Mouse (Mus musculus) bone marrow macrophage, adult 2 months (primary cell): ENCODE data around the gene Ulk4.

Experiments
- CTCF ChIP-seq: IDR thresholded peaks from 2 replicates; pipeline ENCODE4 v1.5.1; 2012; ENCODE audit warnings: low read depth, mild to moderate bottlenecking, low read length, moderate library complexity
- POLR2A ChIP-seq: IDR thresholded peaks from 2 replicates; pipeline ENCODE4 v1.6.1; 2012; ENCODE audit warnings: mild to moderate bottlenecking, low read depth, low read length, borderline replicate concordance

- no peak for TF ChIP-seq CTCF
- no peak for TF ChIP-seq POLR2A
Measured at GRCm38 (mm10) chr9:121217742-121218141, 59.3 kb downstream of the Ulk4 start.
